Mouse (Mus musculus) heart, embryonic 12.5 days (tissue): ENCODE measurements around the gene BC034090. TPM values are rescaled to one million over a fixed set of nuclear protein-coding genes. Genes with fewer than 3 reads are reported as not detected.

ENCODE experiments used
- ATAC-seq: fragments of 200-750 bp; cut with Nextera tagmentation; 2 replicates; pipeline ENCODE4 v1.8.0; 2017; ENCODE audit warnings: moderate TSS enrichment, moderate library complexity; ENCODE audit not compliant: insufficient number of reproducible peaks, low FRiP score
- H3K27ac ChIP-seq: fragments of 300-500 bp; sonication (generic); 2 replicates; pipeline ENCODE4 v1.5.1; 2016; ENCODE audit warnings: mild to moderate bottlenecking, moderate library complexity; ENCODE audit not compliant: poor library complexity, severe bottlenecking
- H3K27me3 ChIP-seq: fragments of 300-500 bp; sonication (generic); replicated peaks from 2 replicates; pipeline ENCODE4 v1.6.1; 2016; ENCODE audit warnings: mild to moderate bottlenecking, moderate library complexity
- H3K36me3 ChIP-seq: fragments of 300-500 bp; sonication (generic); 2 replicates; pipeline ENCODE4 v1.6.1; 2016; ENCODE audit warnings: mild to moderate bottlenecking, moderate library complexity
- H3K4me1 ChIP-seq: fragments of 300-500 bp; sonication (generic); replicated peaks from 2 replicates; pipeline ENCODE4 v1.6.1; 2016; ENCODE audit warnings: mild to moderate bottlenecking
- H3K4me2 ChIP-seq: fragments of 300-500 bp; sonication (generic); 2 replicates; pipeline ENCODE4 v1.6.1; 2016; ENCODE audit warnings: mild to moderate bottlenecking, moderate library complexity
- H3K4me3 ChIP-seq: fragments of 300-500 bp; sonication (generic); 2 replicates; pipeline ENCODE4 v1.5.1; 2016; ENCODE audit warnings: mild to moderate bottlenecking
- H3K9ac ChIP-seq: fragments of 300-500 bp; sonication (generic); 2 replicates; pipeline ENCODE4 v1.6.1; 2016; ENCODE audit warnings: mild to moderate bottlenecking, moderate library complexity
- H3K9me3 ChIP-seq: fragments of 300-500 bp; sonication (generic); replicated peaks from 2 replicates; pipeline ENCODE4 v1.6.1; 2016; ENCODE audit warnings: mild to moderate bottlenecking, moderate library complexity
- WGBS: fragments of 180-500 bp; shearing (Covaris S2); methylation state at CpG from one replicate; pipeline ENCODE4 v1.1.7; 2016; 5-methylcytosine and 5-hydroxymethylcytosine counted together
- polyA plus RNA-seq: library from polyadenylated mRNA; unstranded; fragments of >200 nt; fragmentation: Nextera tagmentation; extraction: Ambion mirVana; gene quantifications from 2 replicates; pipeline ENCODE4 v1.2.1, GENCODE M21; 2016

The BC034090 gene
- polyA plus RNA-seq, 1 experiment from 2014 or later = 9.0 TPM

DNA sequence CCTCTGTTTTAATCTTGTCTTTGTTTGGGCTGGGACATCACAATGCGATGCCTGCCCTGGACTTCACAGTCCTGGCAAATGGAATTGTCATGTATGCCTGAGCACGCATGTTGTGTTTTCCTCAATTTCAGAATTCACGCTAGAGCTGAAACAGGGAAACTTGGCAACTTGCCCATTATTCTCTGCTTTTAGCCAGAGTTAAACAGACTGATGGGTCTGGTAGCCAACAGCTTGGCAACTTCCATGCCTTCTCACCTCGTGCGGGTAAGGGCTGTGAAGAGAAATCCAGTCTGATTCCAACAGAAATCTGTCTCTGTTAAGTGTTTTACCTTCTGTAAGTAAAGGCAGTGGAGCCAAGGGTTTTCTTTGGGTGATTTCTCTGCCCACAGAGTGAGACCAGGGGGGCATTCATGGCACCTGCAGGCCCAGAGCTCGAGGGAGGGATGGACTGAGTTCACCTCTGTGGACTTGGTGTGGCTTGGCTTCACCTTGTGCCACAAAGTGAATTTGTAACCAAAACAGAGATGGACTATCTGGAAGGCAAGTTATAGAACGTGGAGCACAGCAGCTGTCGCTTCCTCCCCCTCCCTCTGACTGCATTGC is 39.6 kb downstream of the BC034090 start:
- no peak for ATAC-seq
- Histone ChIP-seq H3K9ac (no peak overlapping the region), H3K9me3 (no peaks in the 10 kb centered on the region), H3K4me3 (no peak overlapping the region), H3K27ac (no peak overlapping the region), H3K36me3 (peaks cover 40% of the 10 kb centered on the region), H3K4me2 (no peak overlapping the region), H3K27me3 (no peaks in the 10 kb centered on the region), H3K4me1 (peaks cover 50% of the 10 kb centered on the region)
- WGBS = 75% methylated on average over 8 of the region's 8 CpGs

DNA sequence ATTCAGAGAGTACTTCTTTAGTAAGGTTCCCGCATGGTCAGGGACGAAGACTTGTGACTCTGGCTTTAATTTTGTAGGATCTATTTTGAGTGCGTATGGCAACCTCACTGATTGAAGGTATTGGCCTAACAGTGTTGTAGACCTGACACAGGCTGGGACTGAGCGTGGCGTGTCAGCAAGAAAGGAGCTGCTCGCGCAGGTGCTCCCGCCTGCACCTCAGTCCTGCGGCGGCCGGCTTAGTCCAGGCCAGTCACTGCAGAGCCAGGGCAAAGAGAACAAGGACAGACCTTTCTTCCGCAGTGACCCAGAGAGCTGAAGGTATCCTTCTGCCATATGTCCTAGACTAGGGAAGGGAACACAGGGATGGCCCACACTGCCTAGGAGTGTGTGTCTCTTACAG is 40.3 kb downstream of the BC034090 start:
- 89% methylated on average over 12 of the region's 12 CpGs for WGBS
- H3K9ac ChIP-seq = no peak overlapping the region

DNA sequence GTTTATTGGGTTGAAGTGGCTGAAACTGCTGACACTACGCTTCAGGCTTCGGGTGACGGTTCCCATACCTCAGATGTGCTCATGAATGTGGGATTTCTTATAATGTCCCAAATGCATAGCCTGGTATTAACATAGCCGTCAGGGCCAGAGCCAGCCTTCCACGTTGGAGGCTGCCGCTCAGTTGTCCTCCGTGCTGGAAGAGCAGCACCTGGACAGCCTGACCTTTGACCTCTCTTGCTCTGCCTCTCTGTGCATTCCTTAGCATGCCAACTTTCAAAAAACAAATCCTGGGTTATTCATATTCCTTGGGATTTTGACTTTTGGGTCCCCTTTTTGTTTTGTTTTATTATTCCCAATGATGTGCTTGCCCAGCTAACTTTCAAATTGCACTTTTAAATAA is 41.1 kb downstream of the BC034090 start:
- Histone ChIP-seq H3K4me2 (no peak overlapping the region), H3K4me1 (peaks cover 58% of the 10 kb centered on the region), H3K36me3 (peaks cover 54% of the 10 kb centered on the region), H3K27me3 (no peaks in the 10 kb centered on the region), H3K9me3 (no peaks in the 10 kb centered on the region), H3K27ac (no peak overlapping the region), H3K9ac (no peak overlapping the region), H3K4me3 (no peak overlapping the region)
- ATAC-seq = no peak
- 92% methylated on average over 7 of the region's 7 CpGs for WGBS

More for the DNA sequence above, 40.3 kb downstream of the BC034090 start:
- peaks cover 51% of the 10 kb centered on the region for H3K4me1 ChIP-seq
- no peaks in the 10 kb centered on the region for H3K9me3 ChIP-seq
- H3K27ac ChIP-seq = 0 out of 2 replicates have a peak overlapping the region, but pooled peaks have one; percentile 18
- ATAC-seq = no peak
- H3K27me3 ChIP-seq = no peaks in the 10 kb centered on the region
- H3K4me2 ChIP-seq = no peak overlapping the region
- peaks cover 45% of the 10 kb centered on the region for H3K36me3 ChIP-seq
- H3K4me3 ChIP-seq = no peak overlapping the region

DNA sequence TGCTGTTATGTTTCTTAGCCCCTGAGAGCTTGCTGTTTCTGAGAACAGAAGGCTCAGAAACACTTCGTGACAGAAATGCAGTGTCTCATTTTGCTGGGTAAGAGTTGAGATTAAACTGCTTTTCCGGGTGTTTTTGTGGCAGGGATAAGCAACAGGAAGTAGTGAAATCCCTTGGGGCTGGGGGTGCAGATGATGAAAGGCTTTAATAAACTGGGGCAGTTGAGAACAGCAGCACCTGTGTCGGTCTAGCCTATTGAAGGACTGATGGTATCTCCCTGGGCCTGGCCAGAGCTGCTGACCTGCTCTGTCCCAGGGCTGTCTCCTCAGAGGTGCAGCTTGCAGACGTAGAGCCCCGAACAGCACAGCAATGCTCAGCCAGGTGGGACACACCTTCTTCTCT is 41.8 kb downstream of the BC034090 start:
- no peak overlapping the region for H3K4me2 ChIP-seq
- H3K4me3 ChIP-seq = no peak overlapping the region
- WGBS = 78% methylated on average over 5 of the region's 5 CpGs
- ATAC-seq = no peak
- H3K36me3 ChIP-seq = peaks cover 55% of the 10 kb centered on the region
- H3K27me3 ChIP-seq = no peaks in the 10 kb centered on the region
- H3K9me3 ChIP-seq = no peaks in the 10 kb centered on the region
- H3K4me1 ChIP-seq = peaks cover 59% of the 10 kb centered on the region
- no peak overlapping the region for H3K27ac ChIP-seq
- no peak overlapping the region for H3K9ac ChIP-seq

DNA sequence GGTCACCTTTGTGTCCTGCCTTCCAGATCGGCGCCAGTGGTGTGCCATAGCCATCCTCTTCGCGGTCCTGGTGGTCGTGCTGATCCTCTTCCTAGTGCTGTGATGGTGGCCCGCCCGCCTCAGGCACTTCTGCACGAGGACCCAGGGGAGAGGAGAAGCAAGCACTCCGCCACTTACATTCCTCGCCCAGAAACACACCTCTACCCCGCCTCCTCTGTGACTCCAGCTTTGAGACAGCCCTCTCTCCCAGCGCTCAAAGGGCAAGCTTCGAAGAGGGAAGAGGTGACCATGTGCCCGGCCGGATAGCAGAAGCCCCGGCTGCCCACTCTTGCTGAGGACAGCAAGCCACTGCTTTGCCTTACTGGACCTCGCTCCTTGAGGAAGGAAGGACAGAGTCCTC is 42.3 kb downstream of the BC034090 start:
- no peak for ATAC-seq
- 85% methylated on average over 17 of the region's 17 CpGs for WGBS
- peaks cover 59% of the 10 kb centered on the region for H3K4me1 ChIP-seq

DNA sequence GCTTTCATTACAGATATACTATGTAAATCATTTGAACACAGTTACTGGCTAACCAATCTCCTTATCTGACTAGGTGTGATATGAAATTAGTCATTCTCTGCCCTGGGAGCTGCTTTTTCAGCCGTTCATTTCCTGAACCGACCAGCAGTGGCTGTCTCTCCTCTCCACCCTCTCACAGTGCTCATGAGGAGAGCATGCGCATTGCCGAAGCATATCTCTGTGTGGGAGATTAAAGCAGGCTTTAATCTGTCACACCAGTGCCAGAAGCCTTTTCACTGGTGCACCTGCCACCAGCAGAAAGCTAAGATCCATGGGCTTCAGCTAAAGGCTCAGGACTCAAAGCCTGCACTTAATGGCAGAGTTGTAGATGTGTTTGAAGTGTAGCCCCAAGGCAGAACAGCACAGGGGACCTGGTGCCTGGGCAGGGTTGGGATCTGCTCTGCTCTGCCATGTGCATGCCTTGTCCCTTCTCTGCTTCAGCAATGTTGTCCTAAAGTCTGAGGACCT is 42.8 kb downstream of the BC034090 start:
- peak overlapping the region; percentile 43; the same call in 1 of the 2 replicates for H3K27ac ChIP-seq
- H3K4me1 ChIP-seq = peaks cover 56% of the 10 kb centered on the region

More for the DNA sequence above, 42.3 kb downstream of the BC034090 start:
- H3K4me3 ChIP-seq = no peak overlapping the region
- H3K27ac ChIP-seq = peak overlapping the region; percentile 43; the same call in 1 of the 2 replicates
- no peak overlapping the region for H3K9ac ChIP-seq
- H3K36me3 ChIP-seq = peaks cover 53% of the 10 kb centered on the region
- H3K4me2 ChIP-seq = no peak overlapping the region
- H3K9me3 ChIP-seq = no peaks in the 10 kb centered on the region
- no peaks in the 10 kb centered on the region for H3K27me3 ChIP-seq

DNA sequence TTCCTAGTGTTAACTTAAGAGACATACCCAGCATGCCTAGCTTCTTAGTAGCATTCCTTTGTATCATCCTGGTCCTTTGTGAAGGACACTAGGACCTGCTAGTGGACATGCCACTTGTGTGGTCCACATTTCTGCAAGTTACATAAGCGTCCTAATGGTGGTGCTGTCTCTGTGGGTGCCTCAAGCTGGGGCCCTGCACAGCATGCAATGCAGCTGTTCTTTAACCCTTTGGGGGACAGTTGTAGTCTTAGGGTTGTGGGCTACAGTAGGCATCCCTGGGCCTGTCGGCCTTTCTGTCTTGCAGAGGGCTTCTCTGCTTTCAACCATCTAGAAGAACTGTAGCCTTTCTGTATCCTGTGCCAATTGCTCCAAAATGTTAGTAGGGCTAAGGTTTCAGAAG is 43.3 kb downstream of the BC034090 start:
- 45% methylated on average over 2 of the region's 2 CpGs for WGBS
- Histone ChIP-seq H3K9ac (no peak overlapping the region), H3K4me1 (peaks cover 52% of the 10 kb centered on the region), H3K4me2 (no peak overlapping the region), H3K9me3 (no peaks in the 10 kb centered on the region), H3K27me3 (no peaks in the 10 kb centered on the region), H3K4me3 (no peak overlapping the region), H3K27ac (no peak overlapping the region), H3K36me3 (peaks cover 54% of the 10 kb centered on the region)
- ATAC-seq = no peak

More for the DNA sequence above, 42.8 kb downstream of the BC034090 start:
- H3K9ac ChIP-seq = no peak overlapping the region
- H3K4me3 ChIP-seq = no peak overlapping the region
- H3K36me3 ChIP-seq = peaks cover 53% of the 10 kb centered on the region
- H3K4me2 ChIP-seq = no peak overlapping the region
- no peaks in the 10 kb centered on the region for H3K27me3 ChIP-seq
- ATAC-seq = no peak
- 21% methylated on average over 4 of the region's 4 CpGs for WGBS
- no peaks in the 10 kb centered on the region for H3K9me3 ChIP-seq

DNA sequence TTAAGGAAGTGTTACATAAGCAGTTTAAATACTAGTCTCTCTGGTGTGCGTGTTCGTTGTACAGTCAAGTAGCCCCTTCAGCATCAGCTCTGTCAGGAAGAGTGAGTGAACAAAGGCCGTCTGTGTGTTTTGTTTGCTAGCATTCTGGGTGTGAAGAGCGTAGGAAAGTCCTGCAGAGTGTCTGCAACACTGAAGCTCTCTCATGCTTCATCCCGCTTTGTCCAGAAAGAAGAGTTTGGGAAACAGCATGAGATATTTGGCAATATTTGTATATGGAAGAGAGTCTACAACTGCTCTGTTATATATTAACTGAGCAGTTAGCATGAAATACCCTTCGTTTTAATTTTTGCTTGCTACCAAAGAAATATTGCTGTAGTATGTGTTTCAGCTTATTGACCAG is 44.7 kb downstream of the BC034090 start:
- Histone ChIP-seq H3K27ac (no peak overlapping the region), H3K4me1 (peaks cover 37% of the 10 kb centered on the region), H3K9me3 (no peaks in the 10 kb centered on the region), H3K4me2 (no peak overlapping the region), H3K27me3 (no peaks in the 10 kb centered on the region), H3K4me3 (no peak overlapping the region), H3K9ac (no peak overlapping the region), H3K36me3 (peaks cover 66% of the 10 kb centered on the region)
- no peak for ATAC-seq
- 66% methylated on average over 6 of the region's 6 CpGs for WGBS

DNA sequence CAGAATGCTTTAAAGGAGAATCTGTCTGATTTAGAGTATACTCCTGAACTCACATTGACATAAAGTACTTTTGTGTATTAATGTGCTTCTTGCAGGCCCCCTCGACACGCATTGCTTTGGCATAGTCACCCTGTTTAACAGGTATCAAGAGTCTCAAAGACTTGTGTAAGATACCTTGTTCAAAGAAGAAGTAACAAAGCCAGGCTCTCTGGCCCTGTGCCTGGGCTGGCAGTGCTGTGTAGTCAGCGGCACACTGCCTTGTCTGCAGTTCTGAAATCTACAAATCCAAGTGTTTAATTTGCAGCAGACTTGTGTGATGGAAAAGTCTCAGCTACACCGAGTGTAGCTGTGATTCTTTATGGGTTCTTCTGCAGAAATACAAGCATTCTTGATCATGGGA is 47.6 kb downstream of the BC034090 start:
- Histone ChIP-seq H3K27ac (no peak overlapping the region), H3K4me1 (peaks cover 32% of the 10 kb centered on the region), H3K4me2 (no peak overlapping the region), H3K9ac (no peak overlapping the region), H3K4me3 (no peak overlapping the region), H3K36me3 (peaks cover 68% of the 10 kb centered on the region), H3K9me3 (no peaks in the 10 kb centered on the region), H3K27me3 (no peaks in the 10 kb centered on the region)
- WGBS = 92% methylated on average over 4 of the region's 4 CpGs
- no peak for ATAC-seq

DNA sequence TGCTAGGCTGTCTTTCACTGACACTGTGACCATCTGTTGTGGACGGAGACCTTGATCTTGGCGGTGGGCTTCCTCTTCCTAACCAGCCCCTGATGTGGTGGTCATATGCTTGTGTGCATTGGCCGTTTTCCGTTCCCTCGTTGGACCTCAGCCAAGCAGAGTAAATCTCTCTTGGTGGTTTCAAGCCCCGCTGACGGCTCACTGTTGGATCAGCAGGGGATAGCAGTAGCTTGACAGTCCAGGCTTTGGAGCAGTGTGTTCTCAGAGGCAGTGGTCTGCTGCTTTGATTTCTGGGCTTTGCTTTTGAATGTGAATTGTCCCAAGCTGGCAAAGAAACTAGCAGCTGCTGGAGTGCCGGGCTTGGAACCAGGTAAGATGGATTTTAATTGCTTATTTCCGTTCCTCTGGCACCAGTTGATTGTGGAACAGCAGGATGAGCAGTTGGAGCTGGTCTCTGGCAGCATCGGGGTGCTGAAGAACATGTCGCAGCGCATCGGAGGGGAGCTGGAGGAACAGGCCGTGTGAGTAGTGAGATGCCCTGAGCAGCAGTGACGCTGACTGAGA is 51.4 kb downstream of the BC034090 start:
- H3K27me3 ChIP-seq = no peaks in the 10 kb centered on the region
- ATAC-seq = no peak
- H3K4me1 ChIP-seq = peaks cover 14% of the 10 kb centered on the region
- H3K36me3 ChIP-seq = peaks cover 71% of the 10 kb centered on the region
- no peak overlapping the region for H3K9ac ChIP-seq
- no peak overlapping the region; the same call in 1 of the 2 replicates for H3K27ac ChIP-seq
- 77% methylated on average over 15 of the region's 15 CpGs for WGBS
- no peak overlapping the region for H3K4me3 ChIP-seq
- H3K4me2 ChIP-seq = no peak overlapping the region
- H3K9me3 ChIP-seq = no peaks in the 10 kb centered on the region

DNA sequence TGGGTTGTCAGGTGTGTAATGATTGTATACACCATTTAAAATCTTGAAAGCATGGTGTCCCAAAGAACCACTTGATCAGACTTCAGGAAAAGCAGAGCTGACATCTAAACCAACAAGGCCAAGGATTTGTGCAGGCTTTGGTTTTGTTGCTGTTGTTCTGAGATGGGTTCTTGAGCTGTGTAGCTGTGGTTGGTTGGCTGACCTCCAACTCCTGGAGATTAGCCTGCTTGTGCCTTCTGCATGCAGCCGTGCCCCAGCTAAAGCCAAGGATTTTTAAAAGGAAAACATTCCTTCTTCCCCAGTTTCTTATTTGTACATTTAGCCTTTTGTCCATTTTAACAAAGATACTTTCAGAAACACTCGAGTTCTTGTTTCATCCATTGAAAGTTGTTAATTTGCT is 52.6 kb downstream of the BC034090 start:
- Histone ChIP-seq H3K9ac (no peak overlapping the region), H3K36me3 (peaks cover 72% of the 10 kb centered on the region), H3K9me3 (no peaks in the 10 kb centered on the region), H3K4me2 (no peak overlapping the region), H3K4me3 (no peak overlapping the region), H3K4me1 (peaks cover 14% of the 10 kb centered on the region), H3K27me3 (no peaks in the 10 kb centered on the region), H3K27ac (no peak overlapping the region)
- no peak for ATAC-seq
- 59% methylated on average over 2 of the region's 2 CpGs for WGBS
